Mouse (Mus musculus) thymus, adult 2 months (tissue): Measurements from ENCODE around the gene Clta. TPM values are rescaled to one million over a fixed set of nuclear protein-coding genes. Genes with fewer than 3 reads are reported as not detected.

ENCODE experiments used
- DNase-seq: peaks from one replicate; pipeline ENCODE4 v3.0.0; 2021
- H3K27ac ChIP-seq: fragments of 200-500 bp; 2 replicates; pipeline ENCODE4 v1.5.1; 2012; ENCODE audit warnings: low read length, control low read depth; ENCODE audit not compliant: control insufficient read depth, insufficient read depth
- H3K27me3 ChIP-seq: fragments of 200-500 bp; 2 replicates; pipeline ENCODE4 v1.6.1; 2012; ENCODE audit warnings: mild to moderate bottlenecking, low read length, moderate library complexity, mixed read lengths; ENCODE audit not compliant: control insufficient read depth, insufficient read depth
- H3K36me3 ChIP-seq: fragments of 200-500 bp; 2 replicates; pipeline ENCODE4 v1.6.1; 2012; ENCODE audit warnings: mild to moderate bottlenecking, low read length, moderate library complexity; ENCODE audit not compliant: control insufficient read depth, insufficient read depth
- H3K4me1 ChIP-seq: fragments of 200-500 bp; replicated peaks from 2 replicates; pipeline ENCODE4 v1.6.1; 2012; ENCODE audit warnings: low read length; ENCODE audit not compliant: control insufficient read depth, insufficient read depth
- H3K4me3 ChIP-seq: fragments of 200-500 bp; 2 replicates; pipeline ENCODE4 v1.5.1; 2012; ENCODE audit warnings: mild to moderate bottlenecking, low read length, control low read depth, moderate library complexity; ENCODE audit not compliant: control insufficient read depth, insufficient read depth
- CTCF ChIP-seq: fragments of 200-500 bp; IDR thresholded peaks from 2 replicates; pipeline ENCODE4 v1.5.1; 2012; ENCODE audit warnings: mild to moderate bottlenecking, control low read depth, low read length, moderate library complexity, borderline replicate concordance; ENCODE audit not compliant: control insufficient read depth, poor library complexity, insufficient read depth; ENCODE audit errors: extremely low read depth
- POLR2A ChIP-seq: fragments of 200-500 bp; IDR thresholded peaks from 2 replicates; pipeline ENCODE4 v1.6.1; 2012; ENCODE audit warnings: mild to moderate bottlenecking, low read length, control low read depth, moderate library complexity; ENCODE audit not compliant: control insufficient read depth, poor library complexity, insufficient read depth; ENCODE audit errors: extremely low read depth
- WGBS: fragments of 180-500 bp; shearing (Covaris S2); methylation state at CpG from one replicate; pipeline ENCODE4 v1.1.7; 2018; 5-methylcytosine and 5-hydroxymethylcytosine counted together
- polyA plus RNA-seq: library from polyadenylated mRNA; depleted of rRNA; stranded (reverse); fragments of >200 nt; gene quantifications from 2 replicates; pipeline ENCODE4 v1.2.3, GENCODE M21; 2012; rRNA removed

The Clta gene
- polyA plus RNA-seq, result 184 and 193 TPM in 2 replicates

DNA sequence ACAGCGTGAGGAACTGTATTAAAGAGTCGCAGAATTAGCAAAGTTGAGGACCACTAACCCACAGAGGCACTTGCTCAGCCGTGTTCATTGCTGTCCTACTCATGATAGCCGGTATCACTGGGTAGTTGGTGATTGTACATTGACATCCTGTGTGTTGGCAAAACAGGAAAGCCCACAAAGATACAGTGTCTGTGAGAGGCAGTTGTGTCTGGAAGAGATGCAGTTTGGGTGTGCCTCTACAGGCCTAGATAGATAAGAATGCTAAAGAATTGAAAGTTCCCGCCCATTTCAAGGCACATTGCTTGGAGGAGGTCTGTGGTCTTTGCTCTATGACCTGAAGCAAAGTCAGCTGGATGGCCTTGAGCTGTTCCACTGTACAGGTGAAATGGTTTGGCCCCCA, at the start of gene Clta:
Clta (plus strand) TSS at position 327 of the 400 bp plus-strand sequence.
- Histone ChIP-seq H3K4me3 (no peak within 1 kb of the TSS), H3K27ac (no peak within 1 kb of the TSS), H3K27me3 (no peaks in the 10 kb centered on the region), H3K4me1 (no peaks in the 10 kb centered on the region; the same call in 1 of the 2 replicates), H3K36me3 (no peaks in the 10 kb centered on the region)
- DNase-seq, result no peak
- TF ChIP-seq POLR2A (no peak), CTCF (no peak)
- 97% methylated on average over 5 of the region's 5 CpGs for WGBS

- Histone ChIP-seq H3K27ac (peak within 1 kb of the TSS; percentile 13; the same call in 1 of the 2 replicates), H3K4me3 (peak within 1 kb of the TSS; percentile 57), H3K4me1 (peaks cover 20% of the 10 kb centered on the region), H3K27me3 (no peaks in the 10 kb centered on the region), H3K36me3 (no peaks in the 10 kb centered on the region)
- WGBS, result under 1% methylated on average over 45 of the region's 45 CpGs
- 0 out of 2 replicates have a peak, but pooled peaks have one; percentile 16 for TF ChIP-seq POLR2A
- peak; percentile 88 for TF ChIP-seq CTCF
- DNase-seq, result peak; percentile 88
Observed at GRCm38 (mm10) chr4:43957292-43957845, 46.9 kb upstream of the Clta start, which contains the start of gene Glipr2. TSS of gene Glipr2 (plus strand) at chr4:43957401.

- H3K36me3 ChIP-seq, result no peaks in the 10 kb centered on the region
- TF ChIP-seq POLR2A (no peak; the same call in 1 of the 2 replicates), CTCF (no peak)
- WGBS, result under 1% methylated on average over 26 of the region's 26 CpGs
- peak overlapping the region; percentile 57 for H3K4me3 ChIP-seq
- H3K27ac ChIP-seq, result peak overlapping the region; percentile 16; the same call in 1 of the 2 replicates
- peaks cover 20% of the 10 kb centered on the region for H3K4me1 ChIP-seq
- no peaks in the 10 kb centered on the region for H3K27me3 ChIP-seq
- peak; percentile 52 for DNase-seq
Observed at GRCm38 (mm10) chr4:43957846-43958461, 46.3 kb upstream of the Clta start.

- WGBS, result 28% methylated on average over 9 of the region's 9 CpGs
- Histone ChIP-seq H3K4me3 (peak overlapping the region; percentile 17), H3K27me3 (no peaks in the 10 kb centered on the region), H3K4me1 (peaks cover 29% of the 10 kb centered on the region), H3K36me3 (no peaks in the 10 kb centered on the region), H3K27ac (peak overlapping the region; percentile 71; the same call in 1 of the 2 replicates)
- DNase-seq, result no peak
- no peak for TF ChIP-seq CTCF
- no peak for TF ChIP-seq POLR2A
Observed at GRCm38 (mm10) chr4:43959523-43960179, 44.6 kb upstream of the Clta start.

- Histone ChIP-seq H3K27ac (no peak overlapping the region), H3K36me3 (no peaks in the 10 kb centered on the region), H3K4me3 (no peak overlapping the region), H3K27me3 (no peaks in the 10 kb centered on the region), H3K4me1 (peaks cover 34% of the 10 kb centered on the region)
- no peak for DNase-seq
- TF ChIP-seq POLR2A (no peak), CTCF (no peak)
- 24% methylated on average over 6 of the region's 6 CpGs for WGBS
Observed at GRCm38 (mm10) chr4:43960207-43960606, 44.0 kb upstream of the Clta start.

DNA sequence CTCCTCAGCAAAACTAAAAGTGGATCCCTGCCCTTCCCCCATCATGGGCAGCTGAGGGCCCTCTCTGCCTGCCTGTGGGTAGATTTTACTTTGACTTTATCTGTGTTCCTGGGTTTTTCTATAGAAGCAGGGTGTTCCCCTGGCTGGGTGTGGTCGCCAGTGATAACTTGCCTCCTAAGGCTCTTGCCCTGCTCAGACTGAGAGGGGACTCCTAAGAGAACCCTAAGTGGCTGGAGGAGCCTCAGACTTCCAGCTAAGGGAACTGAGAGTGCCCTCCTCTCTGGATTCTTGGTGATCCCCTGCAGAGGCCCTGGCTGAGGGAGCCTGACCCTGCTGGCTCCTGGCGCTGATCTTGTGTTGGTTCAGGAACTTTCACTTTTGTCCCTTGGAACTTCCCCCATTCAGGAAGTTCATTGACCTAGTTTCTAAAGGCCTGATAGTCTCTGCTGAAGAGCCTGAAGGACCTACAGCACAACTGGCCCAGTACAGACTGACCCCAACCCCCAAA, 39.9 kb upstream of the Clta start:
- H3K4me3 ChIP-seq, result no peak overlapping the region
- DNase-seq, result no peak
- H3K27ac ChIP-seq, result no peak overlapping the region
- peaks cover 36% of the 10 kb centered on the region for H3K4me1 ChIP-seq
- no peaks in the 10 kb centered on the region for H3K36me3 ChIP-seq
- 38% methylated on average over 2 of the region's 2 CpGs for WGBS
- no peaks in the 10 kb centered on the region for H3K27me3 ChIP-seq
- TF ChIP-seq CTCF (no peak), POLR2A (no peak)
